Mouse (Mus musculus) liver, embryonic 13.5 days (tissue): ENCODE measurements around the gene Ahcyl2. TPM values are rescaled to one million over a fixed set of nuclear protein-coding genes. Genes with fewer than 3 reads are reported as not detected.

Source experiments
- ATAC-seq: fragments of 200-750 bp; cut with Nextera tagmentation; 2 replicates; pipeline ENCODE4 v1.8.0; 2017; ENCODE audit warnings: low read depth, mild to moderate bottlenecking, moderate number of reproducible peaks, moderate library complexity
- DNase-seq: peaks from one replicate; pipeline ENCODE4 v3.0.0; 2022
- H3K27ac ChIP-seq: fragments of 300-500 bp; sonication (generic); 2 replicates; pipeline ENCODE4 v1.5.1; 2015; ENCODE audit warnings: moderate library complexity, mild to moderate bottlenecking, inconsistent platforms
- H3K27me3 ChIP-seq: fragments of 300-500 bp; sonication (generic); 2 replicates; pipeline ENCODE4 v1.6.1; 2015; ENCODE audit warnings: mild to moderate bottlenecking, inconsistent platforms
- H3K36me3 ChIP-seq: fragments of 300-500 bp; sonication (generic); 2 replicates; pipeline ENCODE4 v1.6.1; 2015; ENCODE audit warnings: mild to moderate bottlenecking, inconsistent platforms
- H3K4me1 ChIP-seq: fragments of 300-500 bp; sonication (generic); replicated peaks from 2 replicates; pipeline ENCODE4 v1.6.1; 2015; ENCODE audit warnings: inconsistent platforms
- H3K4me2 ChIP-seq: fragments of 300-500 bp; sonication (generic); 2 replicates; pipeline ENCODE4 v1.6.1; 2015; ENCODE audit warnings: inconsistent platforms, mild to moderate bottlenecking, moderate library complexity
- H3K4me3 ChIP-seq: fragments of 300-500 bp; sonication (generic); replicated peaks from 2 replicates; pipeline ENCODE4 v1.5.1; 2015; ENCODE audit warnings: mild to moderate bottlenecking, inconsistent platforms
- H3K9ac ChIP-seq: fragments of 300-500 bp; sonication (generic); 2 replicates; pipeline ENCODE4 v1.6.1; 2015; ENCODE audit warnings: mild to moderate bottlenecking, inconsistent platforms
- H3K9me3 ChIP-seq: fragments of 300-500 bp; sonication (generic); replicated peaks from 2 replicates; pipeline ENCODE4 v1.6.1; 2016; ENCODE audit warnings: inconsistent platforms
- WGBS: fragments of 180-500 bp; shearing (Covaris S2); methylation state at CpG from one replicate; pipeline ENCODE4 v1.1.7; 2015; ENCODE audit not compliant: insufficient replicate concordance; 5-methylcytosine and 5-hydroxymethylcytosine counted together
- polyA plus RNA-seq: library from polyadenylated mRNA; unstranded; fragments of >200 nt; fragmentation: Nextera tagmentation; extraction: Ambion mirVana; gene quantifications from 2 replicates; pipeline ENCODE4 v1.2.1, GENCODE M21; 2015

Ahcyl2 gene
- polyA plus RNA-seq, 1 experiment from 2014 or later: 4.1 TPM

GRCm38 (mm10) chr6:29859344-29859743 is 91.5 kb downstream of the Ahcyl2 start:
- Histone ChIP-seq H3K9me3 (peaks cover 5% of the 10 kb centered on the region), H3K27me3 (no peaks in the 10 kb centered on the region), H3K9ac (peak overlapping the region; percentile 34; the same call in 1 of the 2 replicates), H3K36me3 (no peaks in the 10 kb centered on the region), H3K4me2 (no peak overlapping the region), H3K4me1 (peaks cover 49% of the 10 kb centered on the region), H3K27ac (peak overlapping the region; percentile 75), H3K4me3 (no peak overlapping the region)
- WGBS: 73% methylated on average over 4 of the region's 4 CpGs
- DNase-seq (no peak), ATAC-seq (no peak)

- no peaks in the 10 kb centered on the region for H3K36me3 ChIP-seq
- DNase-seq (peak; percentile 49), ATAC-seq (peak; percentile 78)
- WGBS: 80% methylated on average over 3 of the region's 3 CpGs
- peaks cover 48% of the 10 kb centered on the region for H3K4me1 ChIP-seq
- no peaks in the 10 kb centered on the region for H3K27me3 ChIP-seq
- no peak overlapping the region for H3K27ac ChIP-seq
- no peak overlapping the region for H3K9ac ChIP-seq
- H3K4me3 ChIP-seq: no peak overlapping the region
- peaks cover 5% of the 10 kb centered on the region for H3K9me3 ChIP-seq
- H3K4me2 ChIP-seq: no peak overlapping the region
Measured at GRCm38 (mm10) chr6:29860238-29860637, 92.4 kb downstream of the Ahcyl2 start.

- Histone ChIP-seq H3K27ac (no peak overlapping the region), H3K9me3 (peaks cover 5% of the 10 kb centered on the region), H3K36me3 (no peaks in the 10 kb centered on the region), H3K4me3 (no peak overlapping the region), H3K4me2 (no peak overlapping the region), H3K4me1 (peaks cover 3% of the 10 kb centered on the region), H3K27me3 (no peaks in the 10 kb centered on the region), H3K9ac (no peak overlapping the region)
- WGBS: 74% methylated on average over 2 of the region's 2 CpGs
- DNase-seq (no peak), ATAC-seq (no peak)
Measured at GRCm38 (mm10) chr6:29864926-29865325, 97.1 kb downstream of the Ahcyl2 start.

DNA sequence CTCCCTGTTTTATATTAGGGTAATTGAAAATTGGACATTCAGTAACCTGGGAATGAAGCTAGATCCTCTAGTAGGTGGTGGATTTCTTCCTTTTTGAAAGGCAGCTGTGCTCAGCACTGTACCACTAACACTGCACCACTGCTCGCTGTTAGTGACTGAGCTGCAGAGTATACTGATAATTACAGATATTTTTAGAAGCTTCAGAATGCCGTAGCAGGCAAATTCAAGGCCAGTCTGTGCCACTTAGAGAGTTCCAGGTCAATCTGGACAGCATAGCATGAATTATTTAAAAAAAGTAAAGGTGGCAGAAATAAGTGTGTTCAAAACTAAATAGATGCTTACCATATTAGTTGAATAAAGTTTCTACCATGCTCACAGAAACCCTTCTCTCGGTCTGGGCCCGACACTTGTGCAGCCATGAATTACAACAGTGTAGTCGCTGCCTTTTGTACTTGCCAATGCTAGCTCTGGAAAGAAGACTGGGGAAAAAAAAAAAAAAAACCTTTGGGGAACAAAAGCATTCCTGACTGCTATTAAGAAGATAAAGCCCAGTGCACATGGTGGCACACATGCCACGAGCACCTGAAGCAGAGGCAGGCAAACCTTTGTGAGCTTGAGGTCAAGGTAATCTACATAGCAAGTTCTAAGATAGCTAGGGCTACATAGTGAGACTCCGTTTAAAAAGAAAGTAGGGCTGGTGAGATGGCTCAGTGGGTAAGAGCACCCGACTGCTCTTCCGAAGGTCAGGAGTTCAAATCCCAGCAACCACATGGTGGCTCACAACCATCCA is 99.3 kb downstream of the Ahcyl2 start:
- no peak overlapping the region for H3K4me3 ChIP-seq
- WGBS: 79% methylated on average over 9 of the region's 9 CpGs
- ATAC-seq: no peak
- 0 out of 2 replicates have a peak, but pooled peaks cover 2% of the 10 kb centered on the region for H3K4me1 ChIP-seq
- no peaks in the 10 kb centered on the region; the same call in 1 of the 2 replicates for H3K36me3 ChIP-seq
- no peak overlapping the region for H3K27ac ChIP-seq
- DNase-seq: no peak
- H3K9me3 ChIP-seq: peaks cover 5% of the 10 kb centered on the region
- no peaks in the 10 kb centered on the region for H3K27me3 ChIP-seq
- no peak overlapping the region for H3K4me2 ChIP-seq
- no peak overlapping the region for H3K9ac ChIP-seq

- ATAC-seq (no peak), DNase-seq (no peak)
- no peak overlapping the region for H3K27ac ChIP-seq
Measured at GRCm38 (mm10) chr6:29868341-29868895, 100.6 kb downstream of the Ahcyl2 start.

DNA sequence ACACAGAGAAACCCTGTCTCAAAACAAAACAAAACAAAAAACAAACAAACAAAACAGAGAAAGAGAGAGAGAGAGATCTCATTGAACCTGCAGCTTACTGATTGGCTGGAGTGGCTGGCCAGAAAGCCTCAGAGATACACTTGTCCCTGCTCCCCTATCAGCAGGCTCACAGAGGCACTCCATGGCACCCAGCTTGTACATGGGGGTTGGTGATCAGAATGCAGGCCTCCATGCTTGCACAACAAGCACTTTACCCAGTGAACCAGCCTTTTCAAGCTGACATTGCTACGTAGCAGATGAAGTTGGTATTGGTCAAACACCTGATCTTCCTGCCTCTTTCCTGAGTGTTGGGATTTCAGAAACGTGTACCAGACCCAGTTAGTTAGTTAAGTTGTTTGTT is 105.8 kb downstream of the Ahcyl2 start:
- DNase-seq (peak; percentile 43), ATAC-seq (peak; percentile 77)
- H3K9me3 ChIP-seq: no peaks in the 10 kb centered on the region
- 55% methylated on average over 2 of the region's 2 CpGs for WGBS
- no peak overlapping the region for H3K27ac ChIP-seq
- H3K4me2 ChIP-seq: no peak overlapping the region
- peaks cover 9% of the 10 kb centered on the region for H3K4me1 ChIP-seq
- no peak overlapping the region for H3K9ac ChIP-seq
- H3K27me3 ChIP-seq: no peaks in the 10 kb centered on the region
- H3K4me3 ChIP-seq: no peak overlapping the region
- H3K36me3 ChIP-seq: no peaks in the 10 kb centered on the region; the same call in 1 of the 2 replicates

More at GRCm38 (mm10) chr6:29868341-29868895, 100.6 kb downstream of the Ahcyl2 start:
- no peak overlapping the region for H3K4me3 ChIP-seq
- H3K9ac ChIP-seq: no peak overlapping the region
- H3K4me2 ChIP-seq: no peak overlapping the region
- 0 out of 2 replicates have a peak, but pooled peaks cover 2% of the 10 kb centered on the region for H3K4me1 ChIP-seq
- H3K9me3 ChIP-seq: no peaks in the 10 kb centered on the region
- H3K27me3 ChIP-seq: no peaks in the 10 kb centered on the region
- no peaks in the 10 kb centered on the region; the same call in 1 of the 2 replicates for H3K36me3 ChIP-seq
- WGBS: 78% methylated on average over 2 of the region's 2 CpGs

GRCm38 (mm10) chr6:29875576-29875975 is 107.8 kb downstream of the Ahcyl2 start:
- Histone ChIP-seq H3K9me3 (no peaks in the 10 kb centered on the region), H3K27ac (no peak overlapping the region), H3K4me1 (peaks cover 7% of the 10 kb centered on the region), H3K9ac (no peak overlapping the region), H3K4me3 (no peak overlapping the region), H3K27me3 (no peaks in the 10 kb centered on the region), H3K4me2 (no peak overlapping the region), H3K36me3 (no peaks in the 10 kb centered on the region; the same call in 1 of the 2 replicates)
- no peak for ATAC-seq
- 80% methylated on average over 5 of the region's 5 CpGs for WGBS
- DNase-seq: no peak

- H3K9ac ChIP-seq: no peak overlapping the region
- no peaks in the 10 kb centered on the region for H3K9me3 ChIP-seq
- no peak overlapping the region for H3K27ac ChIP-seq
- peaks cover 7% of the 10 kb centered on the region for H3K4me1 ChIP-seq
- DNase-seq: no peak
- H3K4me2 ChIP-seq: no peak overlapping the region
- H3K27me3 ChIP-seq: no peaks in the 10 kb centered on the region
- no peak overlapping the region for H3K4me3 ChIP-seq
- WGBS: 77% methylated on average over 4 of the region's 4 CpGs
- no peaks in the 10 kb centered on the region for H3K36me3 ChIP-seq
- ATAC-seq: no peak
Measured at GRCm38 (mm10) chr6:29876782-29877181, 109.0 kb downstream of the Ahcyl2 start.

DNA sequence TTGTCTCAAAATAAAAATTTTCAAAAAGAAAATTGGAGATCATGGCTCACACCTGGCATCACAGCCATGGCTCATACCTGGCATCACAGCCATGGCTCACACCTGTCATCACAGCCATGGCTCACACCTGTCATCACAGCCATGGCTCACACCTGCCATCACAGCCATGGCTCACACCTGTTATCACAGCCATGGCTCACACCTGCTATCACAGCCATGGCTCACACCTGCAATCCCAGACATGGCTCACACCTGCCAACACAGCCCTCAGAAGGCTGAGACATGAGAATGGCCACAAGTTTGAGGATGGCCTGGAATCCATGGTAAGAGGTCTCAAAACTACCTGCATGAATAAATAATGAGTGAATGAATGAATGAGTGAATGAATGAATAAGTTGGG is 111.8 kb downstream of the Ahcyl2 start:
- ATAC-seq (no peak), DNase-seq (no peak)
- no peak overlapping the region for H3K9ac ChIP-seq
- no peaks in the 10 kb centered on the region for H3K4me1 ChIP-seq
- H3K4me2 ChIP-seq: no peak overlapping the region
- H3K27me3 ChIP-seq: no peaks in the 10 kb centered on the region
- no peaks in the 10 kb centered on the region for H3K9me3 ChIP-seq
- H3K4me3 ChIP-seq: no peak overlapping the region
- no peaks in the 10 kb centered on the region for H3K36me3 ChIP-seq
- H3K27ac ChIP-seq: no peak overlapping the region

DNA sequence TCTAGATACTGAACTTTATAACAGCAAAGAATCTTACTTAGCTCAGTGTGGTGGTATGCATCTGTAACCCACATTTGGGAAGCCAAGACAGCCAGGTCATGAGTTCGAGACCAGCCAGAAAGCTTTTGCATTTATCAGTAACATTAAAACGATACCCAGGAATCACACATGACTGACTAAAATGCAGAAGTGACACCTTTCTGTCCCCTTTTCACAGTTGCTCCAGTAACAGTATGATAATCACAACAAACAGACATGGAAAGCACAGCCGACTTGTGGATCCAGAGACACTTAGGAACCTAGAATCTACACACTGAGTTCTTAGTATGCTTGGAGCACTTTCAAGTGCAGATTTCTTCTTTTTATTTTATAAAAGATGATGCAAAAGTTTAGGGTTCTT is 113.0 kb downstream of the Ahcyl2 start:
- H3K36me3 ChIP-seq: no peaks in the 10 kb centered on the region
- H3K27me3 ChIP-seq: no peaks in the 10 kb centered on the region
- no peak overlapping the region for H3K27ac ChIP-seq
- WGBS: 77% methylated on average over 3 of the region's 3 CpGs
- no peak overlapping the region for H3K4me2 ChIP-seq
- H3K4me3 ChIP-seq: no peak overlapping the region
- no peaks in the 10 kb centered on the region for H3K4me1 ChIP-seq
- H3K9me3 ChIP-seq: no peaks in the 10 kb centered on the region
- no peak for DNase-seq
- ATAC-seq: no peak
- no peak overlapping the region for H3K9ac ChIP-seq

GRCm38 (mm10) chr6:29881936-29882335 is 114.1 kb downstream of the Ahcyl2 start:
- no peaks in the 10 kb centered on the region for H3K4me1 ChIP-seq
- no peak overlapping the region for H3K27ac ChIP-seq
- H3K36me3 ChIP-seq: peaks cover 5% of the 10 kb centered on the region; the same call in 1 of the 2 replicates
- H3K4me2 ChIP-seq: no peak overlapping the region
- H3K9me3 ChIP-seq: no peaks in the 10 kb centered on the region
- ATAC-seq (no peak), DNase-seq (no peak)
- no peak overlapping the region for H3K9ac ChIP-seq
- no peak overlapping the region for H3K4me3 ChIP-seq
- no peaks in the 10 kb centered on the region for H3K27me3 ChIP-seq
- 72% methylated on average over 2 of the region's 2 CpGs for WGBS

DNA sequence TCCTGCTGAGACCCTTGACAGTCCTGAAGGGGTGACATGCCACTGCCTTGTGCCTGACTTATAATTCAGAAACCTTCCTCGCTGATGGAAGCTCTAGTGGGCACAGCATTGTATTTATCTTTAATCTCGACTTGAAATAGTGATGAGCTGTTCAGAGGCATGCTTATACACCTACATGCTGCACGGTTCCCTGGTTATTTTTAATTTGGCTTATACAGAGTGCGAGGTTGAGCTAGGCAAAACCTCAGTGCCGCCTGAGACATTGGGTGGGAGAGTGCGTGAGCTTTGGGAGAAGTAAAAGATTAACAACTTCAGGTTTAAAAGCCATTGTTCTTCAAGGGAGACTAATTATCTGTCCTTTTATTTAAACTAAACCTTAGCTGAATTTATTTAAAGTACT is 115.1 kb downstream of the Ahcyl2 start:
- Histone ChIP-seq H3K9ac (no peak overlapping the region), H3K9me3 (no peaks in the 10 kb centered on the region), H3K27me3 (no peaks in the 10 kb centered on the region), H3K4me2 (no peak overlapping the region), H3K4me1 (no peaks in the 10 kb centered on the region), H3K27ac (no peak overlapping the region), H3K36me3 (peaks cover 5% of the 10 kb centered on the region; the same call in 1 of the 2 replicates), H3K4me3 (no peak overlapping the region)
- WGBS: 75% methylated on average over 6 of the region's 6 CpGs
- DNase-seq (no peak), ATAC-seq (no peak)
